8 mouse cellular contexts compared by ENCODE assay signal in the genomic region with DNA sequence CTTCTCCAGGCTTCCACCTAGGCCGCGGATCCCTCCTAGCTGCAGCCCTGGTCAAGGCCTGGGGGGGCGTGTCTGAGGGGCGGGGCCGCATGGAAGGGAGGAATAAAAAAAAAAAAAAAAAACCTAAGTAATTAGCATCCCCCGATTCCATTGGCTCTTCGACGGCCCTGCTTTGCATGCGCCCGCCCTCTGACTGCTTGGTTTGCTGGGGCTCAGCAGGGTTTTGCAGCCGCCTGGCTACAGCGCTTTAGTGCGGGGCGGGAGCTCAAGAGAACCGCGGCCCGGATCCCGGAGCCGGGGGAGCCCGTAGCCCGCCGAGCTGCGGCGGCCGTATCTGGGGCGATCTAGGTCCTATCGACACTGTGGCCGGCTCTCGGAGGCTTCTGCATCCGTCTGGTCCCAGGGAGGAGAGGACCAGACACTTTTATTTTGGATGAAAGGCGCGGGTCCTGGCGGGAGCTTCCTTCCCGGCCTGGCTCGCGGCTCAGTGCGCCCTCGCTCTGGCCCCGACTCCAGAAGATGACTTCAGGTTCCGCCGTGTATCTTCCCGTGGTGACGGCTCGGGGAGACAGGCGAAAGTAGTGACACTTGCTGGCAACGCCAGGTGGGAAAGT. TPM values are rescaled to one million over a fixed set of nuclear protein-coding genes. Genes with fewer than 3 reads are reported as not detected.
DNase-seq lines count a peak whose midpoint lies in the region; ATAC-seq and TF ChIP-seq lines count a peak whose summit lies in the region.

A gene (plus strand): TSS at position 210 of the 614 bp plus-strand sequence.

- H3K79me2 ChIP-seq in CH12.LX (replicated peaks; ENCODE audit: control insufficient read depth, extremely low read depth, insufficient read depth, poor library complexity, severe bottlenecking): no peaks in the 10 kb centered on the region

- H3K4me3 ChIP-seq in CH12.LX (replicated peaks in 1 of 3; ENCODE audit: low read depth in 2 of 3, low read length in 2 of 3, poor library complexity in 1 of 3): peak within 1 kb of the TSS; percentile 54 to 73 (median 62)
- peak within 1 kb of the TSS; percentile 55 for H3K4me3 ChIP-seq in forebrain, embryonic 16.5 days (replicated peaks; ENCODE audit: low read length)
- H3K4me3 ChIP-seq in neural tube, embryonic 15.5 days (replicated peaks): peak within 1 kb of the TSS; percentile 70

- peak; percentile 95 for DNase-seq in CH12.LX (ENCODE audit: extremely low read depth)
- peak; percentile 89 for DNase-seq in cerebellum, adult 11 months
- DNase-seq in heart, postnatal 36 days: peak; percentile 83 to 84
- DNase-seq in layer of hippocampus, adult 18-20 months (ENCODE audit: low spot score in 2 of 2): peak; percentile 76 to 81
- DNase-seq in lung, adult 18-20 months: peak; percentile 90 to 93
- peak; percentile 96 for DNase-seq in testis, postnatal 10 days (ENCODE audit: low spot score)

- TF ChIP-seq EP300 in CH12.LX (IDR thresholded peaks at IDR 0.05; ENCODE audit: low read length): no peak

- H3K9me3 ChIP-seq in CH12.LX (replicated peaks; ENCODE audit: low read length): peaks cover 8% of the 10 kb centered on the region
- no peaks in the 10 kb centered on the region for H3K9me3 ChIP-seq in forebrain, embryonic 16.5 days (ENCODE audit: control insufficient read depth, low read length)
- H3K9me3 ChIP-seq in neural tube, embryonic 15.5 days (replicated peaks): no peaks in the 10 kb centered on the region

- H3K4me2 ChIP-seq in CH12.LX (ENCODE audit: insufficient read depth, low read depth, poor library complexity, severe bottlenecking): peak within 1 kb of the TSS; percentile 47
- peak within 1 kb of the TSS; percentile 98 for H3K4me2 ChIP-seq in forebrain, embryonic 16.5 days (ENCODE audit: low read length)
- H3K4me2 ChIP-seq in neural tube, embryonic 15.5 days: peak within 1 kb of the TSS; percentile 89

- peak within 1 kb of the TSS; percentile 17; the same call in 1 of the 2 replicates for H3K27ac ChIP-seq in CH12.LX (ENCODE audit: insufficient read depth, low read depth)
- no peak within 1 kb of the TSS for H3K27ac ChIP-seq in forebrain, embryonic 16.5 days (ENCODE audit: low read length)
- H3K27ac ChIP-seq in neural tube, embryonic 15.5 days (replicated peaks): peak within 1 kb of the TSS; percentile 84

- no peak for TF ChIP-seq CTCF in CH12.LX (conservative IDR thresholded peaks at IDR 0.05 in 1 of 2, IDR thresholded peaks at IDR 0.05 in 1 of 2; ENCODE audit: low read depth in 2 of 2, low read length in 2 of 2)

- peak; percentile 98 for TF ChIP-seq POLR2A in CH12.LX (IDR thresholded peaks at IDR 0.05; ENCODE audit: low read depth, low read length)

- WGBS in forebrain, embryonic 16.5 days: under 1% methylated on average over 46 of the region's 46 CpGs
- under 1% methylated on average over 45 of the region's 46 CpGs for WGBS in neural tube, embryonic 15.5 days

- peak within 1 kb of the TSS; percentile 73 for H3K9ac ChIP-seq in CH12.LX (ENCODE audit: insufficient read depth, low read depth)
- peak within 1 kb of the TSS; percentile 53 for H3K9ac ChIP-seq in forebrain, embryonic 16.5 days (replicated peaks; ENCODE audit: low read depth, low read length)
- peak within 1 kb of the TSS; percentile 80 for H3K9ac ChIP-seq in neural tube, embryonic 15.5 days (replicated peaks)

- in situ Hi-C loops in CH12.LX (cut with MboI; ENCODE audit: low pct_ligation_motif_present, low pct_unique_long_range_greater_than_20kb, low sequenced_read_pairs): loop anchor here (5.0 to 10.0 kb wide), 3 partner anchors 92 to 271 kb away; no protein-coding TSS in a partner anchor

- dilution Hi-C loops in CH12.LX (cut with MboI; ENCODE audit: extremely low pct_ligation_motif_present, extremely low pct_unique_long_range_greater_than_20kb, low sequenced_read_pairs): no loop called here

- H3K27me3 ChIP-seq in CH12.LX (replicated peaks): no peaks in the 10 kb centered on the region
- no peaks in the 10 kb centered on the region for H3K27me3 ChIP-seq in forebrain, embryonic 16.5 days (replicated peaks; ENCODE audit: control insufficient read depth, insufficient read depth, low read length)
- no peaks in the 10 kb centered on the region for H3K27me3 ChIP-seq in neural tube, embryonic 15.5 days (replicated peaks)

- no peak for TF ChIP-seq RAD21 in CH12.LX (IDR thresholded peaks at IDR 0.05; ENCODE audit: low read depth, low read length)

- peaks cover under 1 to 33% of the 10 kb centered on the region in 2 experiments; a peak in 2 of 4 replicates for H3K4me1 ChIP-seq in CH12.LX (ENCODE audit: control insufficient read depth in 1 of 2, insufficient read depth in 2 of 2)
- H3K4me1 ChIP-seq in forebrain, embryonic 16.5 days (replicated peaks; ENCODE audit: control insufficient read depth, insufficient read depth, low read length): peaks cover 25% of the 10 kb centered on the region
- peaks cover 42% of the 10 kb centered on the region for H3K4me1 ChIP-seq in neural tube, embryonic 15.5 days

- peaks cover 0 to 10% of the 10 kb centered on the region in 2 experiments for H3K36me3 ChIP-seq in CH12.LX (replicated peaks in 1 of 2; ENCODE audit: control insufficient read depth in 1 of 2, insufficient read depth in 1 of 2, low read length in 1 of 2)
- H3K36me3 ChIP-seq in forebrain, embryonic 16.5 days (ENCODE audit: control insufficient read depth, insufficient read depth): no peaks in the 10 kb centered on the region
- no peaks in the 10 kb centered on the region for H3K36me3 ChIP-seq in neural tube, embryonic 15.5 days

- peak; percentile 97 for ATAC-seq in forebrain, embryonic 16.5 days
- ATAC-seq in neural tube, embryonic 15.5 days (ENCODE audit: low FRiP score): peak; percentile 95

- intact Hi-C loops in heart, postnatal 36 days (cut with DNase I): loop anchor here (5.0 to 10.0 kb wide), 2 partner anchors 164 to 238 kb away; no protein-coding TSS in a partner anchor

TF ChIP-seq in CH12.LX, 34 proteins besides CTCF, POLR2A, EP300 and RAD21:
- 0 out of 2 replicates have a peak, but pooled peaks have one; percentile 32 for TF ChIP-seq POLR2AphosphoS2 (IDR thresholded peaks at IDR 0.05; ENCODE audit: low read depth, low read length)
- peak; percentile 91 for TF ChIP-seq UBTF (IDR thresholded peaks at IDR 0.05; ENCODE audit: low read depth, low read length)
- TF ChIP-seq USF1 (IDR thresholded peaks at IDR 0.05; ENCODE audit: low read depth, low read length): no peak
- TF ChIP-seq RCOR1 (conservative IDR thresholded peaks at IDR 0.05; ENCODE audit: low read depth, low read length): 0 out of 2 replicates have a peak, but pooled peaks have one; percentile 29
- peak; percentile 11; the same call in 1 of the 2 replicates for TF ChIP-seq HCFC1 (IDR thresholded peaks at IDR 0.05; ENCODE audit: low read depth, low read length)
- TF ChIP-seq ETS1 (conservative IDR thresholded peaks at IDR 0.05; ENCODE audit: low read depth, low read length): peak; percentile 31
- no peak for TF ChIP-seq MYC (IDR thresholded peaks at IDR 0.05; ENCODE audit: low read depth, low read length)
- peak; percentile 95 for TF ChIP-seq ZMIZ1 (IDR thresholded peaks at IDR 0.05; ENCODE audit: low read depth, low read length)
- TF ChIP-seq ELF1 (IDR thresholded peaks at IDR 0.05; ENCODE audit: low read depth, low read length): peak; percentile 37; the same call in 1 of the 2 replicates
- peak; percentile 55; the same call in 1 of the 2 replicates for TF ChIP-seq MXI1 (IDR thresholded peaks at IDR 0.05; ENCODE audit: low read depth, low read length)
- TF ChIP-seq NRF1 (IDR thresholded peaks at IDR 0.05; ENCODE audit: low read depth, low read length): peak; percentile 26; the same call in 1 of the 2 replicates
- peak; percentile 99 for TF ChIP-seq ZNF384 (IDR thresholded peaks at IDR 0.05; ENCODE audit: low read depth, low read length)
- TF ChIP-seq MAX (IDR thresholded peaks at IDR 0.05; ENCODE audit: low read length): peak; percentile 2; the same call in 1 of the 2 replicates
- peak; percentile 95 for TF ChIP-seq TCF12 (IDR thresholded peaks at IDR 0.05; ENCODE audit: low read depth, low read length)
- TF ChIP-seq CHD1 (IDR thresholded peaks at IDR 0.05; ENCODE audit: low read depth, low read length): no peak
- TF ChIP-seq CHD2 (IDR thresholded peaks at IDR 0.05; ENCODE audit: low read length): no peak; the same call in 1 of the 2 replicates
- TF ChIP-seq NELFE (IDR thresholded peaks at IDR 0.05; ENCODE audit: low read depth, low read length): peak; percentile 95
- TF ChIP-seq TBP (conservative IDR thresholded peaks at IDR 0.05; ENCODE audit: low read depth, low read length): peak; percentile 82
TF ChIP-seq in CH12.LX: peak in this region for 14.

RNA-seq across cellular contexts. Expression of the gene that starts here (rescaled TPM):
- total RNA-seq in CH12.LX (2012; rRNA removed) (6.0 and 10.1 TPM in 2 replicates), CH12.LX (2014; rRNA removed) (15.4 and 16.5 TPM in 2 replicates)
- polyA plus RNA-seq in CH12.LX (2012; ENCODE audit: insufficient read length, low read depth): 16.7 and 18.5 TPM in 2 replicates
- 11.1 TPM in 2 replicates for polyA plus RNA-seq in forebrain, embryonic 16.5 days (2015; fragmentation: Nextera tagmentation; extraction: Ambion mirVana)
- total RNA-seq in heart, postnatal 36 days (2021): 1 to 10 TPM; 1.1 to 1.4 TPM
- 10 to 100 TPM; 18.3 to 23.0 TPM for total RNA-seq in layer of hippocampus, adult 18-20 months (2021)
- 24.2 and 24.9 TPM in 2 replicates for polyA plus RNA-seq in neural tube, embryonic 15.5 days (2015; fragmentation: Nextera tagmentation; extraction: Ambion mirVana)

Comparison
In these comparisons a context has a peak if more than half of its experiments do, and no peak if none do; other contexts are left out.
1. H3K4me2 ChIP-seq: peak in every context shown above with its lines; median percentile 98 in forebrain, embryonic 16.5 days; 89 in neural tube, embryonic 15.5 days; 47 in CH12.LX.